Mouse (Mus musculus): Measurements from ENCODE around the gene Gm8797. TPM values are rescaled to one million over a fixed set of nuclear protein-coding genes. Genes with fewer than 3 reads are reported as not detected.
"Not testable (repeated sequence)": the region's sequence is repeated elsewhere in the genome, so short reads cannot be mapped to it uniquely, and the experiment has no call there.

The Gm8797 gene
- 1 to 10 TPM; 2.9 to 4.9 TPM for total RNA-seq (2021)
- long read RNA-seq, experiment 1, partial matches to known transcripts: 0 of 1 reads
- long read RNA-seq, experiment 1, other reads (novel, unspliced or antisense): 0 of 1 reads
- long read RNA-seq, experiment 2, partial matches to known transcripts: 0 of 1 reads
- long read RNA-seq, experiment 2, other reads (novel, unspliced or antisense): 0 of 1 reads

GRCm38 (mm10) chr3:5750506-5750905 lies at the start of gene Gm8797:
Gene Gm8797 (plus strand): TSS chr3:5750806.
- intact Hi-C loops (cut with DNase I); DNase-seq: not testable (repeated sequence)

GRCm38 (mm10) chr3:5714481-5714880 lies 36.1 kb upstream of the Gm8797 start:
- intact Hi-C loops (cut with DNase I): no loop called here
- no peak for DNase-seq

DNA sequence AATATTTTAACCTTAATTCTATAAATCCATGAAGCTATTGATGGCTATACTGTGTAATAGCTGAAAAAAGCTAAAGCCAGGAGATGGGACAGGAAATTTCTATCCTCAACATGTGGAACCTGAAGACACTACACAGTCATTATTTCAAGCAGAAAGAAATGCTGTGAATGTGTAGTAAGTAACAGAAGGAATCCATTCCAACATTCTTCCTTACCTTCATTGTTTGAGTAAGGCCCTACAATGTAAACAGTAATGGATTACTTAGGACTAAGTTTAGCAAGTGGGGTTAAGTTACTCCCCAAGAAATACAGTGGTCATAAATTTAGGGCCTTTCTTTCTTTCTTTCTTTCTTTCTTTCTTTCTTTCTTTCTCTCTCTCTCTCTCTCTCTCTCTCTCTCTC lies 17.7 kb upstream of the Gm8797 start:
- no peak for DNase-seq
- intact Hi-C loops (cut with DNase I): no loop called here

DNA sequence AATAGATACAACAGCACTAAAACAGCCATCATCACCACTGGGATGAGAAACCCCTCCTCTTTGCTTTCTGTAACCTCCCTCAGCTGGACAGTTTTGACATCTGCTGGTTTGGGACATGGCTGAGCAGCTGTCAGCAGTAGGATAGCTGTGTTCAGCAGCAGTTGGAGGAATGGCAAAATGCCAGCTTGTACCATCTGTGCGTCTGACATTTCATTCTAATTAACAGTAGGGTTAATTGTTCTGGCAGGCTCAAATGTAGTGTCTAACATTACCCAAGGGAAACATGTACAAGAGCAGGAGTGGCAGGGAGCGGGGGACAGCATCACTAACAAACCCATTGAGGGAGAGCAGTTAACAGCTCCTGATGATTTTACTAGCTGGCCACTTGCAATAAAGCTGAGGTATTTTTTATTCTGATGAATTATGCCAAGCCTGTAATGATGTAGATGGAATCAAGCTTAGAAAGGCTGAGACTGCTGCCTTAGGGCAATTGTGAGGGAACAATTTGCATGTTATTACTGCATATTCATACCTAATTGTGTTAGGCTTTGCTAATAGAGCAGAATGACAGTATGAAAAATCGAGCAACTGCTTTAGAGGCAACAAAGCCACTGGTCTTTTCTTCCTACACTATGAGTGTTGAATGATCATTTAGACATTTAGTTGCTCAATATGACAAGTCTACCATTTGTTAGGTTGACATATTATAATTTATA lies 4.3 kb downstream of the Gm8797 start:
- peak in 1 of 2 experiments; percentile 1 for DNase-seq
- intact Hi-C loops (cut with DNase I): no loop called here

DNA sequence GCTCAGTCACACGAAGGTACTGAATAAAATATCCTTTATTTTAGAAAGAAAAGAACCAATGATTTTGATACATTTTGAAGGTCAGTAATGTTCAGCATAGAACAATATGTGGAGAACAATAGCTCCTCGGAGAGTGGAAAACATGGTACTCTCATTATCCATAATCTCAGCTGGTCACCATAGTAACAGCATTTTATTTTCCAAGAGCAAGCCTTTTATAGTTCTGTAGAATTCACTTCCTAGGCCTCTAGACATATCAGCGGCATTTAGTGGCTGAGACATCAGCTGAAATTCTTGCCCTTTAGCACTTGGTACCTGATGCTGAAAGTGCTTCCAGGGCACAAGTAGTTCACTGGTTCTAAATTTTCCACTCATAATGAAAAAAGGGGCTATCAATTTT lies 15.7 kb downstream of the Gm8797 start:
- no peak for DNase-seq
- intact Hi-C loops (cut with DNase I): no loop called here

- no peak for DNase-seq
- intact Hi-C loops (cut with DNase I): no loop called here
These were observed 26.3 kb downstream of the Gm8797 start for GRCm38 (mm10) chr3:5776894-5777293.

All from heart, postnatal 14 days (tissue).